Mouse (Mus musculus) urinary bladder, adult 2 months (tissue): ENCODE results near the gene Gm7324. TPM values are rescaled to one million over a fixed set of nuclear protein-coding genes. Genes with fewer than 3 reads are reported as not detected.
"Not testable (repeated sequence)": the region's sequence is repeated elsewhere in the genome, so short reads cannot be mapped to it uniquely, and the experiment has no call there.

ENCODE experiments used
- DNase-seq: peaks from one replicate; pipeline ENCODE4 v3.0.0; 2022; ENCODE audit warnings: low spot score
- polyA plus RNA-seq: library from polyadenylated mRNA; depleted of rRNA; stranded (reverse); fragments of >200 nt; gene quantifications from 2 replicates; pipeline ENCODE4 v1.2.3, GENCODE M21; 2012; rRNA removed

Gm7324 gene
- polyA plus RNA-seq = 0.16 and 0.36 TPM in 2 replicates

DNA sequence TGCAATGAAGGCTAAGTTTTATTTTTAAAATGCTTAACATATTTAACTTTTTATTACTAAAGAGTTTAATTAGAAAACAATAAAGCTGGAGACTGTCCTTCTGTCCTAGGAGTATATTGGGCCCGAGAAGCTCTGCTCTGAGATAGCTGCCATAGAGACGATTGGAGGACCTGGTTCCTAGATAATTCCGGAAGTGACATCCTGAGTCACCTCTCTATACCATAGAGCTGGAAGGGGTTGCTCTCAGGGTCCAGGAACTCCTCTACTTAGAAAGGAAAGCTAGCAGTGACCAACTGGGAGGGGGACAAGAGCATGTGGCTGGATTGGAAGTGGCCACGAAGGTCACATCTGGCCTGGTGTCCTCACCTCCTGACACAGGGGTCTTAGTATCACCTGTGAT lies at the start of gene Gm7324:
Gene Gm7324 (plus strand): TSS at position 208 of the 400 bp plus-strand sequence.
- not testable (repeated sequence) for DNase-seq

GRCm38 (mm10) chr14:43677099-43677498 lies 20.5 kb upstream of the Gm7324 start, which contains the start of gene Gm8165:
Gm8165 (minus strand) TSS chr14:43677199.
- not testable (repeated sequence) for DNase-seq

GRCm38 (mm10) chr14:43727385-43727784 lies 29.8 kb downstream of the Gm7324 start, which contains the start of gene Gm16506:
Gm16506 (minus strand) TSS chr14:43727485.
- not testable (repeated sequence) for DNase-seq

- not testable (repeated sequence) for DNase-seq
These were observed 49.9 kb downstream of the Gm7324 start, which contains the start of gene Gm6526 for GRCm38 (mm10) chr14:43747566-43747965. Gm6526 (plus strand) TSS chr14:43747866.

Other genes starting within 250 kb of the Gm7324 start
- gene Gm5799, start 154.3 kb upstream of the Gm7324 start, polyA plus RNA-seq = not detected in 2 replicates
- gene Gm17654, start 118.7 kb upstream of the Gm7324 start, polyA plus RNA-seq = not detected in 2 replicates
- not detected in 2 replicates for gene Gm10375, start 89.8 kb upstream of the Gm7324 start, polyA plus RNA-seq
- not detected in 2 replicates for gene Gm8165, start 20.6 kb upstream of the Gm7324 start, polyA plus RNA-seq
- not detected in 2 replicates for gene Gm16506, start 29.7 kb downstream of the Gm7324 start, polyA plus RNA-seq
- gene Gm6526, start 50.0 kb downstream of the Gm7324 start, polyA plus RNA-seq = not detected in 2 replicates
- gene Gm8180, start 86.9 kb downstream of the Gm7324 start, polyA plus RNA-seq = not detected in 2 replicates
- gene Ear1, start 177.7 kb downstream of the Gm7324 start, polyA plus RNA-seq = 0.12 TPM in 1 of 2 replicates, not detected in the other
- gene Ear10, start 225.7 kb downstream of the Gm7324 start, polyA plus RNA-seq = not detected in 2 replicates
- 4.3 and 5.7 TPM in 2 replicates for gene Gm8113, start 227.6 kb downstream of the Gm7324 start, polyA plus RNA-seq